Mouse (Mus musculus): ENCODE measurements around the gene Duxbl3. TPM values are rescaled to one million over a fixed set of nuclear protein-coding genes. Genes with fewer than 3 reads are reported as not detected.

Gene Duxbl3
- polyA plus RNA-seq, 1 experiment = 30.9 TPM

DNA sequence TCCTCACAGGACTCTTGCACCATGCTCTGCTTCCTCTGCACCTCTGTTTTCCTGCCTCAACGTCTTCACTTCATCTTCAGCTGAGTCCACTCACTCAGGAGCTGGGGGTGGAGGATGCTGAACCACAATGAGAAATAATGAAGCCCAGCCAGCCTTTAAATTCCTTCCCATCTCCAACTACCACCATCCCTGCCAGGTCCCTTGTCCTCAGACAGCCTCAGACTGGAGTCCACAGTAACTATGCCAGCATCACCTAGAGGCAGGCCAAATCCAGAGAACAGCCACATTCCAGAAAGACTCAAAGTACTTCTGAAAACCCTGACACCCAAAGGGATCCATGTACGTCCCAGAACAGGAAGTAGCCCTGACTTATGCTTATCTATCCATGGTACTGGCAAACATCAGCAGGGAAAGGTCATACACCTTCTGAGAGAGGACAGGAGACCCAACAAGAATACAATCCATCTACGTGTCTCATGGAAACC lies 58.5 kb downstream of the Duxbl3 start:
- H3K4me1 ChIP-seq (ENCODE audit: control insufficient read depth, insufficient read depth, low read length) = no peaks in the 10 kb centered on the region
- H3K36me3 ChIP-seq (ENCODE audit: control insufficient read depth, insufficient read depth, low read length, poor library complexity, severe bottlenecking) = no peaks in the 10 kb centered on the region
- TF ChIP-seq CTCF (IDR thresholded peaks at IDR 0.05; ENCODE audit: low read depth, low read length) (no peak), POLR2A (IDR thresholded peaks at IDR 0.05; ENCODE audit: insufficient read depth, low read length) (no peak), EP300 (IDR thresholded peaks at IDR 0.05; ENCODE audit: insufficient read depth, low read depth, low read length) (no peak)
- no peak overlapping the region for H3K27ac ChIP-seq (ENCODE audit: insufficient read depth, low read length)
- no peak overlapping the region for H3K9ac ChIP-seq (ENCODE audit: low read depth, poor library complexity, severe bottlenecking)
- H3K4me3 ChIP-seq (ENCODE audit: low read depth, low read length) = no peak overlapping the region
- H3K9me3 ChIP-seq (replicated peaks; ENCODE audit: control insufficient read depth, insufficient read depth, low read length, poor library complexity, severe bottlenecking) = no peaks in the 10 kb centered on the region
- no peaks in the 10 kb centered on the region for H3K27me3 ChIP-seq (ENCODE audit: control insufficient read depth, insufficient read depth, low read length, poor library complexity, severe bottlenecking)

Other genes starting within 250 kb of the Duxbl3 start
- 4.1 and 8.3 TPM in 2 replicates for gene Gm9780, start 215.3 kb upstream of the Duxbl3 start, polyA plus RNA-seq (2011; ENCODE audit: insufficient read depth, insufficient read length, low read depth, missing spikeins)
- 6.7 and 16.3 TPM in 2 replicates for gene Tmem254c, start 190.6 kb upstream of the Duxbl3 start, polyA plus RNA-seq (2011; ENCODE audit: insufficient read depth, insufficient read length, low read depth, missing spikeins)
- not detected in 2 replicates for gene Cphx2, start 176.4 kb upstream of the Duxbl3 start, polyA plus RNA-seq (2011; ENCODE audit: insufficient read depth, insufficient read length, low read depth, missing spikeins)
- gene Cphx3, start 175.7 kb upstream of the Duxbl3 start, polyA plus RNA-seq (2011; ENCODE audit: insufficient read depth, insufficient read length, low read depth, missing spikeins) = 3.9 and 4.3 TPM in 2 replicates
- gene Duxbl2, start 139.6 kb upstream of the Duxbl3 start, polyA plus RNA-seq (2011; ENCODE audit: insufficient read depth, insufficient read length, low read depth, missing spikeins) = 11.2 and 35.4 TPM in 2 replicates
- gene Plac9b, start 75.5 kb upstream of the Duxbl3 start, polyA plus RNA-seq (2011; ENCODE audit: insufficient read depth, insufficient read length, low read depth, missing spikeins) = 31.5 and 34.2 TPM in 2 replicates
- gene Tmem254b, start 50.9 kb upstream of the Duxbl3 start, polyA plus RNA-seq (2011; ENCODE audit: insufficient read depth, insufficient read length, low read depth, missing spikeins) = 158 TPM in 2 replicates

All from ES-Bruce4 (cell line).